Mouse (Mus musculus) embryonic fibroblast, embryonic 13.5 days (primary cell): ENCODE results near the gene Arvcf.

Source experiments
- CTCF ChIP-seq: IDR thresholded peaks from 2 replicates; pipeline ENCODE4 v1.5.1; 2011; ENCODE audit warnings: mild to moderate bottlenecking, control low read depth, low read length, moderate library complexity, borderline replicate concordance; ENCODE audit not compliant: insufficient read depth
- POLR2A ChIP-seq: IDR thresholded peaks from 2 replicates; pipeline ENCODE4 v1.6.1; 2011; ENCODE audit warnings: low read depth, mild to moderate bottlenecking, control low read depth, low read length, moderate library complexity

- TF ChIP-seq CTCF = no peak
- no peak for TF ChIP-seq POLR2A
Observed at GRCm38 (mm10) chr16:18351313-18352055, 3.5 kb downstream of the Arvcf start.
